Mouse (Mus musculus): ENCODE measurements around the gene Glra1.

- TF ChIP-seq CTCF (IDR thresholded peaks at IDR 0.05; ENCODE audit: low read depth, low read length) (no peak), TAL1 (conservative IDR thresholded peaks at IDR 0.05; ENCODE audit: low read depth, low read length) (0 out of 2 replicates have a peak, but pooled peaks have one; percentile 17), GATA1 (IDR thresholded peaks at IDR 0.05; ENCODE audit: borderline replicate concordance, low read length) (no peak)
Observed at GRCm38 (mm10) chr11:55530741-55531140, 77.3 kb downstream of the Glra1 start.
